Mouse (Mus musculus): ENCODE measurements around the gene Glis3. TPM values are rescaled to one million over a fixed set of nuclear protein-coding genes. Genes with fewer than 3 reads are reported as not detected.

Glis3 gene
- polyA plus RNA-seq, 1 experiment from 2014 or later = 8.4 TPM

DNA sequence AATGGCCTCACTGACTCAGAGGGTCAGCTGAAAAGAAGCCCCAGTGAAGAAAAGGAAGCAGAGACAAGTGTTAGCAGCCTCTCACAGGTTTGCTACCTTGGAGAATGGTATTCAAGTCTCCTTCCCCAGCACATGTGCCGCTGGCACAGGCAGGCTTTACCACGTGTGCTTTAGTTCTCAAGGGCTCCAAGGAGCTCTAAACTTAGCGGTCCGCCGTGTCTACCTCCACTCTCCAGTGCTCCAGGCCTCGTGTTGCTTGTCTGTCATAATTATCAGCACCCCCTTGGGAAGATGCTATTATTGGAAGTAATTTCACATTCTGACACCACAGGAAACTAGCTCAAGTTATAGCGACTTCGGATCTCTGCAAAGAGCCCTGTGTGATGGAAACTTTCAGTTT lies 344.0 kb downstream of the Glis3 start:
- H3K4me2 ChIP-seq = no peak overlapping the region
- H3K9ac ChIP-seq = no peak overlapping the region
- WGBS = 67% methylated on average over 8 of the region's 8 CpGs
- H3K9me3 ChIP-seq (replicated peaks) = no peaks in the 10 kb centered on the region
- no peak for ATAC-seq (replicated peaks; ENCODE audit: low FRiP score)
- peaks cover 23% of the 10 kb centered on the region for H3K4me1 ChIP-seq
- H3K36me3 ChIP-seq = no peaks in the 10 kb centered on the region
- H3K4me3 ChIP-seq (replicated peaks) = no peak overlapping the region
- no peaks in the 10 kb centered on the region for H3K27me3 ChIP-seq
- no peak overlapping the region for H3K27ac ChIP-seq

DNA sequence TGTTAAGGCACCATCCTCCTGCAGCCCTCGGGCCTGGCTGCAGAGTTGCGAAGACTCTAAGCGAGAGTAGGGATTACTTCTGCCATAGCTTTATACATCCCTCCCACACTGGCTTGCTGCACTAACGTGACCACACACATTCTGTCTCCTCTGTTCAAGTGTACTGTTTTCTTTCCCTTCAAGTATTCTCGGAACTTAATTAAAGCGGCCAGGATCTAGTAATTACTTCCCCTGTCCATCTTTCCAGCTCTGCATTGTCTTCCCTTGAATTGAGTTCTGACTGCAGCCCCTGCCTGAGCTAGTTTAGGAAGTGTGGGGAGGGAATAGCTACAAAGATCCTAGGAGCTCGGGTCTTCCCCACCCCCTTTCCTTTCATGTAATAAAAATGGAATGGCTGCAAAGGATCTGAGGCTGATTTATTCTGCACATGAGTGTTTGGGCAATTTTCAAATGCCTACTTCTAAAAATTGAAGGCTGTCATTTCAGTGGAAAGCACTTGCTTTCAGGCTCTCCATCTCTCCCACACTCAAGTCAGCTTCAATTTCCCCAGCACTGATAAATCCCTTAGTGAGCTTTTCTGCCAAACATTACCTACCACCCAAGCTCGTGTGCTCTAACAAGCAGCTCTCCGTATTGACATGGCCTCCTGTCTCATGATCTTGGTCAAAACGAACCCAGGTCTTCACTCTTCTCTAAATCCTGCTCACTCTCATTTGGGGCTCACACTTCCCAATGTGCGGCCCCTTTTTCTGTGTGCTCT lies 346.7 kb downstream of the Glis3 start:
- Histone ChIP-seq H3K9ac (no peak overlapping the region), H3K4me2 (no peak overlapping the region), H3K9me3 (replicated peaks) (no peaks in the 10 kb centered on the region), H3K27ac (no peak overlapping the region), H3K36me3 (no peaks in the 10 kb centered on the region), H3K4me1 (peaks cover 23% of the 10 kb centered on the region), H3K4me3 (replicated peaks) (no peak overlapping the region), H3K27me3 (no peaks in the 10 kb centered on the region)
- 50% methylated on average over 11 of the region's 11 CpGs for WGBS
- ATAC-seq (replicated peaks; ENCODE audit: low FRiP score) = no peak

DNA sequence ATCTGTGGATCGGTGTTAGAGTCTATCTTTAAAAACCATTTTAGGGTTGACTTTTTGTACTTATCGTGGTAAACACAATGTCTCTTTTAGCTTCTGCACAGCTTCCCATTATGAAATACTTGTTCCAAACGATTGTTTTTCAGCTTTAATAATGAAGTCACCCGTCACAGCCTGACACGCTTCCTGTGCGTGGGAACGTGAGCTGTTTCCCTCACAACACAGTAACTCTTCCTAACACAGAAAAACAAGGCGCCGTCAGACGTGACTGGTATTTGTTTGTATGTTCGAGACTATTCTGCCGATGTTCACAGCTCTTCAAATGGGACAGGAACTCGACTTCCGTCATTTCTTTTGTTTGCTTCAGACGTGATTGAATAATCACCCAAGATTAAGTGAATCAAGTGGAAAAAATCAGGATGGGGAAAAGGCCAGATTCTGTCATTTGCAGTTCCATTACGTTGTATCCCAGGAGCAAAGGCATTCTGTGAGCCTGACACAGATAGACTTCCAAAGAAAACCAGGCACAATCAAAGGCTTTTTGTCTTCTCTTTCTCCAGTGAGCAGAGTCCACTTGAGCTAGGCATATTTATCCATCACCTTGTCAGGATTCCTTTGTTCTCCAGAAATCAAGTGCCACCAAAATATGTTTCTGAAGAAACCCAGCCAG lies 351.3 kb downstream of the Glis3 start:
- 67% methylated on average over 16 of the region's 16 CpGs for WGBS
- no peaks in the 10 kb centered on the region for H3K27me3 ChIP-seq
- ATAC-seq (replicated peaks; ENCODE audit: low FRiP score) = no peak
- H3K36me3 ChIP-seq = no peaks in the 10 kb centered on the region
- H3K4me1 ChIP-seq = peaks cover 12% of the 10 kb centered on the region; the same call in 1 of the 2 replicates
- H3K9ac ChIP-seq = no peak overlapping the region
- H3K4me2 ChIP-seq = no peak overlapping the region
- no peaks in the 10 kb centered on the region for H3K9me3 ChIP-seq (replicated peaks)
- H3K27ac ChIP-seq = no peak overlapping the region
- H3K4me3 ChIP-seq (replicated peaks) = no peak overlapping the region

DNA sequence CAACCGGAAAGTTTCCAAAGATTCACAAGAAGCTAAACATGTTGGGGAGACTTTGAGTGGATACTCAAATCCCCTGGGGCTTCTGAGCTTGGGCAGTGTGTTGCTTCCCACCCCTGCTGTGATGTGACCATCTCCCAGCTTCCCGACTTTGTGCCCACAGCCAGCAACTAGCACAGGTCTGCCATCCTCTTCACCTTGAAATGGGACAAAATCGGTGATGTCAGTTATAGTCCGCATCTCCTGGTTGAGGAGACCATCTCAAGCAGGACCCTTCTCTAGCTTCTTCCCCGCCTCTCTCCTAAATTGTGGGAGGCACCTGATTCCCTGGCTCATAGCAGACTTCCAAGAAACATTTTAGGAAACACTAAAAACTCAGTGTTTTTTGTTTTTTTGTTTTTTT lies 352.3 kb downstream of the Glis3 start:
- Histone ChIP-seq H3K27me3 (no peaks in the 10 kb centered on the region), H3K9me3 (replicated peaks) (no peaks in the 10 kb centered on the region), H3K4me3 (replicated peaks) (no peak overlapping the region), H3K9ac (no peak overlapping the region), H3K36me3 (no peaks in the 10 kb centered on the region), H3K27ac (no peak overlapping the region), H3K4me2 (no peak overlapping the region), H3K4me1 (0 out of 2 replicates have a peak, but pooled peaks cover 5% of the 10 kb centered on the region)
- ATAC-seq (replicated peaks; ENCODE audit: low FRiP score) = no peak
- WGBS = 86% methylated on average over 5 of the region's 5 CpGs

- no peak for ATAC-seq (replicated peaks; ENCODE audit: low FRiP score)
- WGBS = 58% methylated on average over 6 of the region's 6 CpGs
- no peaks in the 10 kb centered on the region for H3K4me1 ChIP-seq
Measured at GRCm38 (mm10) chr19:28306036-28306435, 373.8 kb downstream of the Glis3 start.

GRCm38 (mm10) chr19:28305510-28305909 lies 374.4 kb downstream of the Glis3 start:
- Histone ChIP-seq H3K36me3 (no peaks in the 10 kb centered on the region), H3K27ac (no peak overlapping the region), H3K9me3 (replicated peaks) (no peaks in the 10 kb centered on the region), H3K27me3 (no peaks in the 10 kb centered on the region), H3K9ac (no peak overlapping the region), H3K4me2 (no peak overlapping the region), H3K4me3 (replicated peaks) (no peak overlapping the region), H3K4me1 (no peaks in the 10 kb centered on the region)
- no peak for ATAC-seq (replicated peaks; ENCODE audit: low FRiP score)
- WGBS = 28% methylated on average over 4 of the region's 4 CpGs

More at GRCm38 (mm10) chr19:28306036-28306435, 373.8 kb downstream of the Glis3 start:
- no peak overlapping the region for H3K4me3 ChIP-seq (replicated peaks)
- H3K27ac ChIP-seq = no peak overlapping the region
- H3K27me3 ChIP-seq = no peaks in the 10 kb centered on the region
- H3K9ac ChIP-seq = no peak overlapping the region
- no peaks in the 10 kb centered on the region for H3K36me3 ChIP-seq
- no peak overlapping the region for H3K4me2 ChIP-seq
- H3K9me3 ChIP-seq (replicated peaks) = no peaks in the 10 kb centered on the region

GRCm38 (mm10) chr19:28302831-28303242 lies 377.0 kb downstream of the Glis3 start:
- no peaks in the 10 kb centered on the region for H3K9me3 ChIP-seq (replicated peaks)
- H3K9ac ChIP-seq = no peak overlapping the region
- no peaks in the 10 kb centered on the region for H3K36me3 ChIP-seq
- H3K4me2 ChIP-seq = no peak overlapping the region
- H3K27ac ChIP-seq = no peak overlapping the region
- H3K4me1 ChIP-seq = peaks cover 10% of the 10 kb centered on the region
- ATAC-seq (replicated peaks; ENCODE audit: low FRiP score) = no peak
- no peak overlapping the region for H3K4me3 ChIP-seq (replicated peaks)
- H3K27me3 ChIP-seq = no peaks in the 10 kb centered on the region
- 55% methylated on average over 2 of the region's 2 CpGs for WGBS

- WGBS = 76% methylated on average over 8 of the region's 8 CpGs
- Histone ChIP-seq H3K4me2 (no peak overlapping the region), H3K9ac (no peak overlapping the region), H3K9me3 (replicated peaks) (no peaks in the 10 kb centered on the region), H3K27ac (no peak overlapping the region), H3K36me3 (no peaks in the 10 kb centered on the region), H3K4me1 (peaks cover 10% of the 10 kb centered on the region), H3K27me3 (no peaks in the 10 kb centered on the region), H3K4me3 (replicated peaks) (no peak overlapping the region)
- ATAC-seq (replicated peaks; ENCODE audit: low FRiP score) = no peak
Measured at GRCm38 (mm10) chr19:28300226-28300625, 379.7 kb downstream of the Glis3 start.

DNA sequence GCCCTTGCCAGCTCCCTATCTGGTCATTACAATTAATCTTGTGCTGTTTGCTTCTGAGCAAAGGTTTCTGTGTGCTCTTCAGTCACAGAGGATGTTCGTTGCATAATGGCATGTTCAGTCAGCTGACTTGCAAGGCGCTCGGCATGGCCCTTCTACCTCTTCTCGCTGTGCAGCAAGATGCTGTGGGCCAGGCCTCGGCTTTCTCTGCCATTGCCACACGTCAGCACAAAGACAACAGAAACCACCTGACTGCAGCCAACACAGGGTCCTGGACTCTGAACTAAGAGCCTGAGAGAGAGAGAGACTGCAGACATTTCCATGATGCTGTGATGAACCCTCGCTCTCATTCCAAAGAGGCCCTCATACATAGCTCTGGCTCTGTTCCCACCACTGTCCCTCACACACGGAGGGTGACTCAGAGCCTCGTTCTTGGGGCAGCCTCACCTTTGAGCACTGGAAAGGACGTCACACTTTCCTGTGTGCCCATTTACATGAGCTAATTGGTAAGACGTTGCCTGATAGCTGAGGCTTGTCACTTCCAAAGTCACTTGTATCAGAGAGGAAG lies 380.6 kb downstream of the Glis3 start:
- Histone ChIP-seq H3K27ac (no peak overlapping the region), H3K4me2 (no peak overlapping the region), H3K9ac (no peak overlapping the region), H3K4me1 (peaks cover 10% of the 10 kb centered on the region), H3K9me3 (replicated peaks) (no peaks in the 10 kb centered on the region), H3K4me3 (replicated peaks) (no peak overlapping the region), H3K27me3 (no peaks in the 10 kb centered on the region), H3K36me3 (no peaks in the 10 kb centered on the region)
- 62% methylated on average over 11 of the region's 11 CpGs for WGBS
- no peak for ATAC-seq (replicated peaks; ENCODE audit: low FRiP score)

DNA sequence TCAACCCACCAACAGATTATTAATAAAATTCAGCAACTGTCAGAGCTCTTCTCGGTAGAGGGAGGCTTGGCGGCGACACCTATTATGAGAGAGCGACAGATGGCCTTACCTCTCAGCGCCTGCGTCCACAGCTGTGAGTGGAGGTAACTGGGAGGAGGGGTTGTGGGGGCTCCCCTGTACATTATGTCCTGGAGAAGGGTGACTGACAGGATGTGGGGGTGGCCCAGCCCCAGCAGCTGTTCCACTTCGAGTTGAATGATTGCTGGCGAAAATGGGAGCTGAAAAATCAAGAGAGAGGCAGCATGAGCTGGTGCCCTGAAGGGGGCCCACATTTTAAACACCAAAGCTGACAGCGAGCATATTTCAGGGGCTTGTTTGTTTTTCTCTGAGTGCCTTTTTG lies 381.2 kb downstream of the Glis3 start:
- peaks cover 10% of the 10 kb centered on the region for H3K4me1 ChIP-seq
- no peak for ATAC-seq (replicated peaks; ENCODE audit: low FRiP score)
- H3K9ac ChIP-seq = no peak overlapping the region
- 52% methylated on average over 9 of the region's 9 CpGs for WGBS
- no peaks in the 10 kb centered on the region for H3K36me3 ChIP-seq
- H3K9me3 ChIP-seq (replicated peaks) = no peaks in the 10 kb centered on the region
- no peaks in the 10 kb centered on the region for H3K27me3 ChIP-seq
- H3K4me3 ChIP-seq (replicated peaks) = no peak overlapping the region
- no peak overlapping the region for H3K4me2 ChIP-seq
- no peak overlapping the region for H3K27ac ChIP-seq

- H3K36me3 ChIP-seq = no peaks in the 10 kb centered on the region
- no peak overlapping the region for H3K4me3 ChIP-seq (replicated peaks)
- H3K27ac ChIP-seq = no peak overlapping the region
- no peak overlapping the region for H3K4me2 ChIP-seq
- no peaks in the 10 kb centered on the region for H3K9me3 ChIP-seq (replicated peaks)
- no peaks in the 10 kb centered on the region for H3K27me3 ChIP-seq
- no peaks in the 10 kb centered on the region for H3K4me1 ChIP-seq
- H3K9ac ChIP-seq = no peak overlapping the region
- ATAC-seq (replicated peaks; ENCODE audit: low FRiP score) = no peak
- 74% methylated on average over 4 of the region's 4 CpGs for WGBS
Measured at GRCm38 (mm10) chr19:28291596-28291995, 388.3 kb downstream of the Glis3 start.

- no peaks in the 10 kb centered on the region for H3K9me3 ChIP-seq (replicated peaks)
- H3K27me3 ChIP-seq = no peaks in the 10 kb centered on the region
- WGBS = 80% methylated on average over 4 of the region's 4 CpGs
- no peak for ATAC-seq (replicated peaks; ENCODE audit: low FRiP score)
- no peaks in the 10 kb centered on the region for H3K4me1 ChIP-seq
- H3K27ac ChIP-seq = no peak overlapping the region
- H3K36me3 ChIP-seq = no peaks in the 10 kb centered on the region
- no peak overlapping the region for H3K9ac ChIP-seq
- H3K4me3 ChIP-seq (replicated peaks) = no peak overlapping the region
- no peak overlapping the region for H3K4me2 ChIP-seq
Measured at GRCm38 (mm10) chr19:28289457-28289856, 390.4 kb downstream of the Glis3 start.
